In genomic region chr1:181016045-181016444, GRCm38 (mm10) we compare ENCODE assay signal across 10 mouse cellular contexts. TPM values are rescaled to one million over a fixed set of nuclear protein-coding genes. Genes with fewer than 3 reads are reported as not detected.
A peak's percentile ranks its signal among the peaks of the same experiment; 100 is the strongest.
DNase-seq lines count a peak whose midpoint lies in the region; ATAC-seq lines count a peak whose summit lies in the region.
"Had no signal": no experiment of that assay in that cellular context is flagged by ENCODE, and none has a peak within 500 bp of the region (broad histone marks: within the 10 kb centered on the region; RNA-seq: fewer than 3 reads in every experiment).

No protein-coding gene starts in this region.

- 78% methylated on average over 4 of the region's 4 CpGs for WGBS in neural tube, embryonic 12.5 days
- 77% methylated on average over 4 of the region's 4 CpGs for WGBS in forebrain, embryonic 14.5 days
- WGBS in limb, embryonic 12.5 days = 78% methylated on average over 4 of the region's 4 CpGs
- 82% methylated on average over 4 of the region's 4 CpGs for WGBS in stomach, embryonic 14.5 days

- intact Hi-C loops in left cerebral cortex, postnatal 25 days (cut with DNase I) = no loop called here

- no peak overlapping the region for H3K9ac ChIP-seq in neural tube, embryonic 12.5 days
- no peak overlapping the region for H3K9ac ChIP-seq in forebrain, embryonic 14.5 days (ENCODE audit: low read length)
- H3K9ac ChIP-seq in limb, embryonic 12.5 days (replicated peaks) = no peak overlapping the region
- H3K9ac ChIP-seq in stomach, embryonic 14.5 days (replicated peaks; ENCODE audit: low read depth, low read length) = no peak overlapping the region

- ATAC-seq in neural tube, embryonic 12.5 days (ENCODE audit: low FRiP score, low read depth) = no peak
- ATAC-seq in forebrain, embryonic 14.5 days = no peak
- ATAC-seq in limb, embryonic 12.5 days (ENCODE audit: insufficient number of reproducible peaks, insufficient read depth, low FRiP score, low TSS enrichment, low read depth) = no peak
- ATAC-seq in stomach, embryonic 14.5 days (ENCODE audit: insufficient number of reproducible peaks, insufficient read depth, low FRiP score, low read depth) = no peak
- no peak for ATAC-seq in erythroid progenitor cell, adult 5-6 weeks (replicated peaks; ENCODE audit: low FRiP score, poor library complexity, severe bottlenecking)

- peaks cover 5% of the 10 kb centered on the region; the same call in 1 of the 2 replicates for H3K4me1 ChIP-seq in neural tube, embryonic 12.5 days
- peaks cover 4% of the 10 kb centered on the region for H3K4me1 ChIP-seq in forebrain, embryonic 14.5 days (ENCODE audit: control insufficient read depth, insufficient read depth, low read length)
- H3K4me1 ChIP-seq in limb, embryonic 12.5 days (replicated peaks) = peaks cover 13% of the 10 kb centered on the region
- no peaks in the 10 kb centered on the region; the same call in 1 of the 2 replicates for H3K4me1 ChIP-seq in stomach, embryonic 14.5 days (ENCODE audit: control insufficient read depth, insufficient read depth, low read length)

- H3K36me3 ChIP-seq in neural tube, embryonic 12.5 days = no peaks in the 10 kb centered on the region
- H3K36me3 ChIP-seq in forebrain, embryonic 14.5 days (ENCODE audit: control insufficient read depth, insufficient read depth, low read length) = no peaks in the 10 kb centered on the region
- no peaks in the 10 kb centered on the region for H3K36me3 ChIP-seq in limb, embryonic 12.5 days
- H3K36me3 ChIP-seq in stomach, embryonic 14.5 days (ENCODE audit: control insufficient read depth, insufficient read depth, low read length) = no peaks in the 10 kb centered on the region

- H3K27me3 ChIP-seq in neural tube, embryonic 12.5 days (replicated peaks) = peaks cover 3% of the 10 kb centered on the region; the same call in 1 of the 2 replicates
- no peaks in the 10 kb centered on the region for H3K27me3 ChIP-seq in forebrain, embryonic 14.5 days (replicated peaks; ENCODE audit: control insufficient read depth, insufficient read depth, low read length)
- H3K27me3 ChIP-seq in limb, embryonic 12.5 days = peaks cover 13% of the 10 kb centered on the region
- no peaks in the 10 kb centered on the region for H3K27me3 ChIP-seq in stomach, embryonic 14.5 days (ENCODE audit: control insufficient read depth, insufficient read depth, low read length)

- no peak overlapping the region for H3K27ac ChIP-seq in neural tube, embryonic 12.5 days
- H3K27ac ChIP-seq in forebrain, embryonic 14.5 days (ENCODE audit: low read depth, low read length) = no peak overlapping the region
- H3K27ac ChIP-seq in limb, embryonic 12.5 days = no peak overlapping the region
- H3K27ac ChIP-seq in stomach, embryonic 14.5 days (ENCODE audit: low read length) = no peak overlapping the region

- no peaks in the 10 kb centered on the region for H3K9me3 ChIP-seq in neural tube, embryonic 12.5 days
- no peaks in the 10 kb centered on the region for H3K9me3 ChIP-seq in forebrain, embryonic 14.5 days (replicated peaks; ENCODE audit: control insufficient read depth, low read length)
- H3K9me3 ChIP-seq in limb, embryonic 12.5 days = no peaks in the 10 kb centered on the region
- no peaks in the 10 kb centered on the region for H3K9me3 ChIP-seq in stomach, embryonic 14.5 days (ENCODE audit: control insufficient read depth, low read depth, low read length)

- no peak for DNase-seq in neural tube, embryonic 10.5 days (ENCODE audit: extremely low spot score, low spot score)
- no peak for DNase-seq in forebrain, embryonic 14.5 days (ENCODE audit: low spot score)
- DNase-seq in layer of hippocampus, postnatal 25 days (ENCODE audit: extremely low spot score in 1 of 2, low spot score in 1 of 2) = no peak
- no peak for DNase-seq in left cerebral cortex, postnatal 25 days (ENCODE audit: low spot score in 2 of 2)

- peak overlapping the region; percentile 100 for H3K4me2 ChIP-seq in neural tube, embryonic 12.5 days (replicated peaks)
- H3K4me2 ChIP-seq in forebrain, embryonic 14.5 days (ENCODE audit: low read length) = peak overlapping the region; percentile 94; the same call in 1 of the 2 replicates
- peak overlapping the region; percentile 100 for H3K4me2 ChIP-seq in limb, embryonic 12.5 days
- peak overlapping the region; percentile 98 for H3K4me2 ChIP-seq in stomach, embryonic 14.5 days (replicated peaks; ENCODE audit: low read depth, low read length)

- H3K4me3 ChIP-seq in neural tube, embryonic 12.5 days = no peak overlapping the region
- H3K4me3 ChIP-seq in forebrain, embryonic 14.5 days (ENCODE audit: low read depth, low read length) = no peak overlapping the region
- 0 out of 2 replicates have a peak overlapping the region, but pooled peaks have one; percentile 51 for H3K4me3 ChIP-seq in limb, embryonic 12.5 days (replicated peaks)
- H3K4me3 ChIP-seq in stomach, embryonic 14.5 days (ENCODE audit: low read depth, low read length) = no peak overlapping the region

RNA-seq across cellular contexts. Expression of gene Ephx1, which starts 4.7 kb away (rescaled TPM):
- polyA plus RNA-seq in neural tube, embryonic 12.5 days (2016; fragmentation: Nextera tagmentation; extraction: Ambion mirVana) = 2.8 and 3.0 TPM in 2 replicates
- polyA plus RNA-seq in forebrain, embryonic 14.5 days (2014; fragmentation: Nextera tagmentation; extraction: Ambion mirVana) = 4.1 and 5.5 TPM in 2 replicates
- polyA plus RNA-seq in limb, embryonic 12.5 days (2016; fragmentation: Nextera tagmentation; extraction: Ambion mirVana) = 1.6 and 1.8 TPM in 2 replicates
- 6.4 and 8.4 TPM in 2 replicates for polyA plus RNA-seq in stomach, embryonic 14.5 days (2014; fragmentation: Nextera tagmentation; extraction: Ambion mirVana)
- total RNA-seq in layer of hippocampus, postnatal 25 days (2021) = 10 to 100 TPM; 26.8 to 31.2 TPM
- 10 to 100 TPM; 24.6 to 34.3 TPM for total RNA-seq in left cerebral cortex, postnatal 25 days (2021)
- total RNA-seq in erythroid progenitor cell, adult 5-6 weeks (2015; ENCODE audit: low replicate concordance) = 7.5 and 9.4 TPM in 2 replicates
- 2.7 and 3.9 TPM in 2 replicates for total RNA-seq in erythroid progenitor cell, adult 5-6 weeks (2017; ENCODE audit: low replicate concordance)

RNA-seq across cellular contexts. Expression of gene 9130409I23Rik, which starts 35.0 kb away (rescaled TPM):
- not detected in 2 replicates for polyA plus RNA-seq in neural tube, embryonic 12.5 days (2016; fragmentation: Nextera tagmentation; extraction: Ambion mirVana)
- not detected in 2 replicates for polyA plus RNA-seq in forebrain, embryonic 14.5 days (2014; fragmentation: Nextera tagmentation; extraction: Ambion mirVana)
- not detected in 2 replicates for polyA plus RNA-seq in limb, embryonic 12.5 days (2016; fragmentation: Nextera tagmentation; extraction: Ambion mirVana)
- not detected in 2 replicates for polyA plus RNA-seq in stomach, embryonic 14.5 days (2014; fragmentation: Nextera tagmentation; extraction: Ambion mirVana)
- total RNA-seq in layer of hippocampus, postnatal 25 days (2021) = under 1 TPM in 1 of 2 experiments, not detected in 1; 0.15 TPM
- total RNA-seq in left cerebral cortex, postnatal 25 days (2021) = not detected
- not detected in 2 replicates for total RNA-seq in erythroid progenitor cell, adult 5-6 weeks (2015; ENCODE audit: low replicate concordance)
- not detected in 2 replicates for total RNA-seq in erythroid progenitor cell, adult 5-6 weeks (2017; ENCODE audit: low replicate concordance)
- total RNA-seq: layer of hippocampus, postnatal 14 days had no signal
- polyA plus RNA-seq: brain, embryonic 14.5 days had no signal
